Mouse (Mus musculus) retina, embryonic 14.5 days (tissue): ENCODE measurements around the gene Pigo.
A peak's percentile ranks its signal among the peaks of the same experiment; 100 is the strongest.
"Not testable (repeated sequence)": the region's sequence is repeated elsewhere in the genome, so short reads cannot be mapped to it uniquely, and the experiment has no call there.

Experiments used
- DNase-seq: peaks from one replicate; pipeline ENCODE4 v3.0.0-alpha.2; 2015; ENCODE audit warnings: low spot score

Pigo gene

DNA sequence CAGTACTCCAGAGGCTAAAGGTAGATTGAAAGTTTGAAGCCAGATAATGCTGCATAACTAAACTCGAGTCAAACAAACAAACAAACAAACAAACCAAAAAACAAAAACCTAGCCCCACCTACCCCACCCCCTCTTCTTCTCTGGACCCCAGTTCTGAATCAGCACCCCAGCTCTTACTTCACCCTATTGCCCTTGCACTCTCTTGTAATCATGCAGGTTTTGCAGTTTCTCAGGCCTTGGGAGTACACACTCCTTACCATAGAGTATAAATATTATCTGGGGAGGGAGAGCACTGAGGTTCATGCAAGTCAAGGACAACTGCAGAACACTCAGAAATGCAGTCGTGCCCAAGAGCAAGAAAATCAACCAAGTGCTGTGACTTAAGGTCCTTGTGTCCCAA lies 24.3 kb downstream of the Pigo start:
- no peak for DNase-seq

DNA sequence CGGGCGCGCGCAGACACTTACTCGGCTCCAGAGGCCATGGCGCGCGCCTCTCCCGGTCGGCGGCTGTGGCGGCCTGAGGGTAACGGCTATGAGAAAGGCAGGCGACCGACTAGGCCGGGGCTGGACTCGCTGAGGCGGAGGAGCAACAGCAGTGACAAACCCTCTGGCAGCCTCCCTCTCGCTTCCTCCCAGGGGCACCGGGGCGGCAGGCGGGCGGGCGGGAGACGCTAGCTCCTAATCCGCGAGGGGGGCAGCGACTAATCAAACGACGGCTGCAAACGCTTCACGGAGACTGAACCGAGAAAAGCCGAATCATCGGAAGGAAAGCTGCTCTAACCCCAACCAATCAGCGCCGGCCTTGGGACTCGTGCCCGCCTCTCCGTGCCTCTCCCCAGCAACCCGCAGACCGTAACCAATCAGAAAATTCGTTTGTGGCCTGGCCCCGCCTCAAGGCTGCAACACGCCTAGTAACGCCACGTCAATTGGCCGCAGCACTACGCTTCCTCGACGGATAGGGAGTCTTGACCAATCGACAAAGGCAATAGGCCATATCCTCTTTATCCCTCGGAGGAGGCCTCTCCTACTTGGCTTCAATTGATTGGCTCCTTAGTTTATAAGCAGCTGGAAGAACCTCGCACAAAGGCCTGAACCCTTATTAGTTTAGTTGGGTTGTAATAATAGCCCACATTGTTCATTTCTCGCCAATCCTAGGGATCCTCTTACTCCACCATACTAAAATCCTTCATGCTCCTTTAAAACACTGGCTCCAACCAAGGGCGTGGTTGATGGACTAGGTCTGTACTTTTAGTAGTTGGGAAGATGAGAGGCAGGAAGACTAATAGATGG lies 25.3 kb downstream of the Pigo start, which contains the start of gene Vcp:
Gene Vcp, minus strand, starts transcription at position 367 of the 846 bp plus-strand sequence.
- peak; percentile 99 for DNase-seq

DNA sequence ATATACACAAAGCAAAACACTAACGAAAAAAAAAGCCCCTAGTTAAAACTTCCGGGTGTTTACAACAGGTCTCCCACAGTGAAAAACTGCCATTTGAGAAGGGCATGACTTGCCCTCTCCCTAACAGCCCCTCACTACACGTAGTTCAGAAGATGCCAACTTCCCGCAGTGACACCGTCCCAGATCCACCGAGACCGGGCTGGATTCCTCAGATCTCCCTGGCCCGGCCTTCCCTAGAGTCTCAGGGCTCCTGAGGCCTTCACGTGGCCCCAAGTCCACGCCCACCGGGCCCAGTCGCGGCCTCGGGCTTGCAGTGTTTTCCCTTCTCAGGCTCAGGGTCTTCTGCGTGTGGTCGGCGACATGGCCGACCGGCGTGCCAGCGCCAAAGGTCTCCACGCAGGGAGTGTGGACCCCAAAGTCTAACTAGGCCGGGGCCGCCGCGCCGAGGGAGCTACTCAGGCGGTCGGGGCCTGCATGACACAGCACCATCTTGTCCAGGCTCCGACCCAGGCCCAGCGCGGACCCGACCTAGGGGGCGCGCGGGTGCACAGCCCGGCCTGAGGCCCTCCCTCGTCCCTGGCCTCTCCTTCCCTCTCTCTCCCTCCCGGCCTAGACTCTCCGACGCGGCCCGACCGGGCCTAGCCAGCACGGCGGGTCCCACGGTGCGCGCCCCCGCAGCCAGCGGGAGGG lies 26.0 kb downstream of the Pigo start:
- DNase-seq = peak; percentile 78

DNA sequence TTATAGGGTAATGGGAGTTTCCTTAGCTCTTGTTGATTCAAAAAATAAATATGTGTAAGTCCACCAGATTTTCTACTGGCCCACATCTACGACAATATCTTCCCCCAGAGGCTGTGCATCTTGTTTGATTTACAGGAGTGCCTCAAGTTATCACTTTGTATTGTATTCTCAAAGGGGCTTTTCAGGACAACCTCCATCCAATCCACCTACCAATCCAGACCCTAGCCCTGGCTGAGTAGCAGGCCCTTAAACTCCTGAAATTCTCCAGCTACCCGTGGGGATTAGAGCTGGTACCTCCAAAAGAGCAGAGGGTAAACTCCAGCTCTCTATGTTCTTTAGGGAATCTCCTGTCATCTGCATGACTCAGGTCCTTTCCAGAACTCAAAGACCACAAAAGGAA lies 27.6 kb downstream of the Pigo start:
- DNase-seq = no peak

DNA sequence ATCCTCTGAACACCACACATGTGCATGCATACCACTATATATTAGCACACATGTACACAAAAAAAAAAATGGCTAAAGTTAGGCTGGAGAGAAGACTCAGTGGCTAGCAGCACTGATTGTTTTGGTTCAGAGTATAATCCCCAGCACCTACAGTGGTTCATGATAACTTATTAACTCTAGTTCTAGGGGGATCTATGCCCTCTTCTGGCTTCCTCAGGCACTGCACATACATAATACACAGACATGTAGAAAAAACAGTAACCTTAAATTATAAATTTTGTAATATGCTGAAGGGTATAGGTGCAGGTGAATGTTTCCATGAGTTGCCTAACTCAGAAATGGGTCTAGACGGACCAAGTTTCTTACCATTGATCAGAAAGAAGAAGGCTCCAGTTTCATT lies 37.3 kb downstream of the Pigo start:
- DNase-seq = no peak

DNA sequence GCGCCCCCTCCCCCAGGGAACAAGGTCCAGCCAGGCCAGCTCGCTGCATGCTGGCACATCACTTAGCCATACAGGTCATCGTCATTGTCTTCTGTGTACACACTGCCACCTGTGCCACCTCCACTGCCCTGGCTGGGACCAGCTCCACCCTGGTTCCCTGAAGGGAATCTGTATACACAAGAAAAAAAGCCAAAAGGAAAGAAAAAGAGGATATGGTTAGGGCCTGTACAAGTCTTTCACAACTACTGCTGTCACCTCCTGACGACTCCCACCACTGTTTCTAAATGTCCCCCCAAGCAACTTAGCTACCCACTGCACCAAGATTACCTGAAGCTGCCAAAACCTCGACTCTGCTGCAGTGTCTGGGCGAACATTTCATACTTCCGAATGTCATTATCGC lies 45.2 kb downstream of the Pigo start:
- not testable (repeated sequence) for DNase-seq

DNA sequence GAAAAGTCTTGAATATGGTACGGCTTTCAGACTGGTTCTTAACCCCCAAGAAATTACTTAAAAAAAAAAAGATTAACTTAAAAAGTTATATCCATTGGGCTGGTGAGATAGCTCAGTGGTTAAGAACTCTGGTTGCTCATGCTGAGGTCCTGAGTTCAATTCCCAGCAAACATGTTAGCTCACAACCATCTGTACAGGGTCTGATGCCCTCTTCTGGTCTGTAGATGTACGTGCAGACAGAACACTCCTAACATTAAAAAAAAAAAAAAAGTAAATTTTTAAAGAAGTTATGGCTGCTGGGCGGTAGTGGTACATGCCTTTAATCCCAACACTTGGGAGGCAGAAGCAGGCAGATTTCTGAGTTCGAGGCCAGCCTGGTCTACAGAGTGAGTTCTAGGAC lies 47.6 kb downstream of the Pigo start:
- no peak for DNase-seq

DNA sequence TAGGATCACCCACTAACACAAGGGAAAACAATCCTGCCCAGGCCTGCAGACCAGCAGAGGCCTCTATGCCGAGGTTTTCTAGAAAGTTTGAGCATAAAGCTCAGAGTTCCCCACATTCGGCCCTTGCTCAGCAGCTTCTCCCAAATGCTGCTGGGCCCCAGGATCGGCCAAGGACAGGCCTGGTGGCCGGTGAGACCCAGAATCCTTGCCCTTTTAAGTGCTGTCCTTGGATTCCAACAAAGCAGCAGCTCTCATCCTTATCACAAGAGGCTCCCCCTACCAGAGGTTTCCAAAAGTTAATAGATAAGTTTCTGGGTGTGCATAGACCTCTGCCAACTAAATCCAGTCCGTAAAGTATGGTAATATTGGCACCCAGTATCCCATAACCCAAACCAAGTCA lies 51.8 kb downstream of the Pigo start:
- DNase-seq = no peak

DNA sequence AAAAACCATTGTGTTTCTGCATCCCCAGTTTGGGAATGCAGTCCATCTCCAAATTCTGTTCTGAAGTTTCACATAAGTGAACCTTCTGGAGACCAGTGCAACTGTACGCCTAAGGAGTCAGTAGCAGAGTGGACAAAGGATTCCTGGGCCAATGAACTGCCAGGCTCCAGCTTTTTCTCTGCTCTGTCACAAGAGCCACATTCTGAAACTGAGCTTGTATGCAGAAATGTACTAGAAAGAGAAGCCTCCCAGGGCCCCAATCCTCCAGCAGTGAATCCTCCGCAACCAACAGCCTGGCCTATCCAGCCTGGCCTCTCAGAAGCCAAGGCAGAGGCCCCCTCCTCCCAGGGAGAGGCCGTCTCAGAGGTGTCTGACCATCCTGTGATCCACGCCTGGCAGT lies 52.7 kb downstream of the Pigo start:
- DNase-seq = no peak

DNA sequence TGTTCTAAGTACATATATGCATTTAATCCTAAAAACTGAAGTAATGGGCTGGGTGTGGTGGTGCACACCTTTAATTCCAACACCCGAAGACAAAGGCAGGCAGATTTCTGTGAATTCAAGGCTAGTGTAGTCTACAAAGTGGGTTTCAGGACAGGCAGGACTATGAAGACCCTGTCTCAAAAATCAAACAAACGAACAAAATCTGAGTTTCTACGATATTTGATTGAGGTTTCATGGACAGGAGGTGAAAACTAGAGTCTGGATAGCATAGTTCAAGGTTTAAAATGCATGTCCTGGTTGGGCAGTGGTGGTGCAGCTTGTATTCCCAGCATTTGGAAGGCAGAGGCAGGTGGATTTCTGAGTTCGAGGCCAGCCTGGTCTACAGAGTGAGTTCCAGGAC lies 56.3 kb downstream of the Pigo start, which contains the start of gene 1700022I11Rik:
Gene 1700022I11Rik, plus strand, starts transcription at position 301 of the 400 bp plus-strand sequence.
- DNase-seq = no peak
